Mouse (Mus musculus): ENCODE measurements at regions not wholly inside any gene's neighbourhood (a gene's known extent, or its start where the extent isn't known, plus 50 kb on each side); places are given as distances from the start of the nearest gene placed in this dataset.
"Not testable (repeated sequence)": the region's sequence is repeated elsewhere in the genome, so short reads cannot be mapped to it uniquely, and the experiment has no call there.

DNA sequence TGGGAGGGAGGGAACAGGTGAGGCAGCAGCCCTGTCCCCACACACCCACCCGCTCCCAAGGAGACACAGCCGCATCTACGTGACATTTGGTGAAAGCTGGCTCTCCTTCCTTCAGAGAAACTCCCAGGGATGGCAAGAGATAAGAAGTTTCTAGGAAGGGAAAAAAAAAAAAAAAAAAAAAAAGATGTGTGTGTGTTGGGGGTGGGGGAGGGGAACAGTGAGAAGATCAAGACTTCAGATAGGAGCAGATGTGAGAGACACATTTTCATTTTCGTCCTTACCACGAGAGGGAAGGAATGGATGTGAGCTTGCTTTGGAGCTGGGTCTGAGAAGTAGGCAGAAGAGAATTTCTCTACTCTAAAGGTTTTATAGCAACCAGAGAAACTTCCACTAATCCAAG, 91.4 kb downstream of the Cd24a start:
- 51% methylated on average over 5 of the region's 5 CpGs for WGBS

DNA sequence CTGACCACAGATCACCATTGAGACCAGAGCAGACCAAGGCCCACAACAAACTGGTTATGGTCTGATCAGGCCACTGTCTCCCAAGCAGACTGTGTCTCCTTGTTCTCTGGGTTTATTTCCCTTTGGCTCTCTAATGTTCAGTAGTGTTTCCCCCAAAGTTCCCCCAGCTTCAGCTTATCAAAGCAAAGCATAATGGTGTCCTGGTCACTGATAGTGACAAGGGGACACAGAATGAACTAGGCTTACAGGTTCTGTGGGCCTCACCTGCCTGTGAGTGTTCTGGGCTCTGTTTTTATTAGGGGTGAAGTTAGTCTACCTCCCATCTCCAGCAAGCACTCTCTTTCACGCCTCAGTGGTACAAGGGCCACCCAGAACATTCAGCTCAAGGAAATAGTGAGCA, 92.7 kb downstream of the Cd24a start:
- 91% methylated on average over 1 of the region's 1 CpGs for WGBS

More for the DNA sequence above, 91.4 kb downstream of the Cd24a start:
- Histone ChIP-seq H3K4me3 (ENCODE audit: low read length) (no peak overlapping the region), H3K9me3 (ENCODE audit: control insufficient read depth, low read length) (no peaks in the 10 kb centered on the region), H3K4me2 (ENCODE audit: low read depth, low read length) (no peak overlapping the region), H3K36me3 (ENCODE audit: control insufficient read depth, insufficient read depth, low read length) (no peaks in the 10 kb centered on the region), H3K27ac (ENCODE audit: low read length) (no peak overlapping the region), H3K9ac (ENCODE audit: low read length) (no peak overlapping the region), H3K27me3 (ENCODE audit: control insufficient read depth, insufficient read depth, low read depth, low read length) (no peaks in the 10 kb centered on the region), H3K4me1 (replicated peaks; ENCODE audit: control insufficient read depth, insufficient read depth, low read length) (peaks cover 15% of the 10 kb centered on the region)
- ATAC-seq (ENCODE audit: low read depth): no peak

DNA sequence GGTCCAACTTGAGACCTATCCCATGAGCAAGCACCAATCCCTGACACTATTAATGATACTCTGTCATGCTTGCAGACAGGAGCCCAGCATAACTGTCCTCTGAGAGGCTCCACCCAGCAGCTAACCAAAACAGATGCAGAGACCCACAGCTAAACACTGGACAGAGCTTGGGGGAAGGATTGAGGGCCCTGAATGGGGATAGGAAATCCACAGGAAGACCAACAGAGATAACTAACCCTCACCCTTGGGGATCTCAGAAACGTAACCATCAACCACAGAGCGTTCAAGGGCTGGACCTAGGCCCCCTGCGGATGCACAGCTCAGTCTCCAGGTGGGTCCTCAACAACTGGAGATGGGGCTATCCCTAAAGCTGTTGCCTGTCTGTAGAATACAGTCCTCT, 93.7 kb downstream of the Cd24a start:
- 79% methylated on average over 3 of the region's 3 CpGs for WGBS

More for the DNA sequence above, 92.7 kb downstream of the Cd24a start:
- no peaks in the 10 kb centered on the region for H3K36me3 ChIP-seq (ENCODE audit: control insufficient read depth, insufficient read depth, low read length)
- no peak for ATAC-seq (ENCODE audit: low read depth)
- H3K4me3 ChIP-seq (ENCODE audit: low read length): no peak overlapping the region
- H3K9me3 ChIP-seq (ENCODE audit: control insufficient read depth, low read length): no peaks in the 10 kb centered on the region
- no peak overlapping the region for H3K9ac ChIP-seq (ENCODE audit: low read length)
- H3K4me1 ChIP-seq (replicated peaks; ENCODE audit: control insufficient read depth, insufficient read depth, low read length): peaks cover 15% of the 10 kb centered on the region
- H3K4me2 ChIP-seq (ENCODE audit: low read depth, low read length): no peak overlapping the region
- no peaks in the 10 kb centered on the region for H3K27me3 ChIP-seq (ENCODE audit: control insufficient read depth, insufficient read depth, low read depth, low read length)
- no peak overlapping the region for H3K27ac ChIP-seq (ENCODE audit: low read length)

DNA sequence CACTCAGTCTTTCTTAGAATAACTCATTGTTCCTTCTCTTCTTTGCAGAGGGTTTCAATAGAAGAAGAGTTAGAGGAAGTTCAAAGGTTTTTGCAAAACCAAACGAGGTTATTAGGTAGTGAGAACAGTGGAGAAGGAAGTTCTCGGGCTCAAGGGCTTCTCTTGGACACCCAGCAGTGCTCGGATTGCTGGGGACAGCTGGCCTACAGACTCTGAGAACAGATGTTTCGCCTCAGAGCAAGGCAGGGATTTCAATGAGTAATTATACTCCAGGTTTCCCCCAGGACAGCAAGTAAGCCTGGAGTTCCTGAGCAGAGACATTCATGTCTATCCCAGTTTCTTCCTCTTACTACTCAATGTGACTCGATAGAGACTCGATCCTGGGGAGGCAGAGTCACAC, 94.4 kb downstream of the Cd24a start:
- no peak for ATAC-seq (ENCODE audit: low read depth)
- Histone ChIP-seq H3K9me3 (ENCODE audit: control insufficient read depth, low read length) (no peaks in the 10 kb centered on the region), H3K27ac (ENCODE audit: low read length) (no peak overlapping the region), H3K27me3 (ENCODE audit: control insufficient read depth, insufficient read depth, low read depth, low read length) (no peaks in the 10 kb centered on the region), H3K4me1 (replicated peaks; ENCODE audit: control insufficient read depth, insufficient read depth, low read length) (peaks cover 5% of the 10 kb centered on the region; the same call in 1 of the 2 replicates), H3K4me2 (ENCODE audit: low read depth, low read length) (no peak overlapping the region), H3K4me3 (ENCODE audit: low read length) (no peak overlapping the region), H3K36me3 (ENCODE audit: control insufficient read depth, insufficient read depth, low read length) (no peaks in the 10 kb centered on the region), H3K9ac (ENCODE audit: low read length) (no peak overlapping the region; the same call in 1 of the 2 replicates)
- 37% methylated on average over 6 of the region's 6 CpGs for WGBS

More for the DNA sequence above, 93.7 kb downstream of the Cd24a start:
- no peak for ATAC-seq (ENCODE audit: low read depth)
- H3K9me3 ChIP-seq (ENCODE audit: control insufficient read depth, low read length): no peaks in the 10 kb centered on the region
- H3K36me3 ChIP-seq (ENCODE audit: control insufficient read depth, insufficient read depth, low read length): no peaks in the 10 kb centered on the region
- H3K9ac ChIP-seq (ENCODE audit: low read length): no peak overlapping the region
- no peak overlapping the region for H3K27ac ChIP-seq (ENCODE audit: low read length)
- H3K4me3 ChIP-seq (ENCODE audit: low read length): no peak overlapping the region
- H3K4me2 ChIP-seq (ENCODE audit: low read depth, low read length): no peak overlapping the region
- peaks cover 10% of the 10 kb centered on the region for H3K4me1 ChIP-seq (replicated peaks; ENCODE audit: control insufficient read depth, insufficient read depth, low read length)
- no peaks in the 10 kb centered on the region for H3K27me3 ChIP-seq (ENCODE audit: control insufficient read depth, insufficient read depth, low read depth, low read length)

DNA sequence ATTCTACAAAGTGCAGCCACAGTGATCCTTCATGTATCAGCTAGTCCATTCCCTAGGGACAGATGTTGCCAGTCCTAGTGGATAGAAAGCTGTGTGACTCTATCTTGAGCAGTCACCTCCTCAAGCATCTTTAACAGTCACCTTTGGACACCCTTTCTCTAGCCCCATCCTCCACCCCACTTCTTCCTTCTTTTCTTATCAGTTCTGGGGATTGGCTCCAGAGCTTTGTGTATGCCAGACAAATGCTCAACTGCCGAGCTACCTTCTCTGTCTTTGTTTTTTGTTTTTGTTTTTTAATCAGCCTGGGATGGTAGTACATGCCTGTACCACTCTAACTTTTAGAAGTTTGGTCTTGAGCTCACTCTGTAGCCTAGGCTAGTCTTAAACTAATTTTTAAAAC, 96.7 kb downstream of the Cd24a start:
- no peak overlapping the region for H3K27ac ChIP-seq (ENCODE audit: low read length)
- no peak for ATAC-seq (ENCODE audit: low read depth)
- WGBS: 54% methylated on average over 1 of the region's 1 CpGs

GRCm38 (mm10) chr10:43675495-43675894, 97.4 kb downstream of the Cd24a start:
- H3K36me3 ChIP-seq (ENCODE audit: control insufficient read depth, insufficient read depth, low read length); H3K4me2 ChIP-seq (ENCODE audit: low read depth, low read length); H3K27me3 ChIP-seq (ENCODE audit: control insufficient read depth, insufficient read depth, low read depth, low read length); H3K9ac ChIP-seq (ENCODE audit: low read length); H3K4me1 ChIP-seq (replicated peaks; ENCODE audit: control insufficient read depth, insufficient read depth, low read length); H3K9me3 ChIP-seq (ENCODE audit: control insufficient read depth, low read length); H3K27ac ChIP-seq (ENCODE audit: low read length); ATAC-seq (ENCODE audit: low read depth); H3K4me3 ChIP-seq (ENCODE audit: low read length): not testable (repeated sequence)
- 63% methylated on average over 1 of the region's 1 CpGs for WGBS

More for the DNA sequence above, 96.7 kb downstream of the Cd24a start:
- Histone ChIP-seq H3K4me1 (replicated peaks; ENCODE audit: control insufficient read depth, insufficient read depth, low read length) (peaks cover 5% of the 10 kb centered on the region; the same call in 1 of the 2 replicates), H3K4me2 (ENCODE audit: low read depth, low read length) (no peak overlapping the region), H3K27me3 (ENCODE audit: control insufficient read depth, insufficient read depth, low read depth, low read length) (no peaks in the 10 kb centered on the region), H3K9me3 (ENCODE audit: control insufficient read depth, low read length) (no peaks in the 10 kb centered on the region), H3K4me3 (ENCODE audit: low read length) (no peak overlapping the region), H3K36me3 (ENCODE audit: control insufficient read depth, insufficient read depth, low read length) (no peaks in the 10 kb centered on the region), H3K9ac (ENCODE audit: low read length) (no peak overlapping the region)

GRCm38 (mm10) chr10:43676289-43676688, 98.2 kb downstream of the Cd24a start:
- ATAC-seq (ENCODE audit: low read depth): no peak
- Histone ChIP-seq H3K27ac (ENCODE audit: low read length) (no peak overlapping the region), H3K4me2 (ENCODE audit: low read depth, low read length) (no peak overlapping the region), H3K9me3 (ENCODE audit: control insufficient read depth, low read length) (no peaks in the 10 kb centered on the region), H3K9ac (ENCODE audit: low read length) (no peak overlapping the region), H3K27me3 (ENCODE audit: control insufficient read depth, insufficient read depth, low read depth, low read length) (no peaks in the 10 kb centered on the region), H3K36me3 (ENCODE audit: control insufficient read depth, insufficient read depth, low read length) (no peaks in the 10 kb centered on the region), H3K4me1 (replicated peaks; ENCODE audit: control insufficient read depth, insufficient read depth, low read length) (peaks cover 2% of the 10 kb centered on the region; the same call in 1 of the 2 replicates), H3K4me3 (ENCODE audit: low read length) (no peak overlapping the region)
- WGBS: 55% methylated on average over 5 of the region's 5 CpGs

- H3K36me3 ChIP-seq (ENCODE audit: control insufficient read depth, insufficient read depth, low read length): no peaks in the 10 kb centered on the region
- H3K4me3 ChIP-seq (ENCODE audit: low read length): no peak overlapping the region
- 0 out of 2 replicates have a peak overlapping the region, but pooled peaks have one; percentile 24 for H3K9ac ChIP-seq (ENCODE audit: low read length)
- no peaks in the 10 kb centered on the region for H3K9me3 ChIP-seq (ENCODE audit: control insufficient read depth, low read length)
- peak overlapping the region; percentile 31; the same call in 1 of the 2 replicates for H3K27ac ChIP-seq (ENCODE audit: low read length)
- no peak overlapping the region for H3K4me2 ChIP-seq (ENCODE audit: low read depth, low read length)
- WGBS: 39% methylated on average over 12 of the region's 12 CpGs
- peak; percentile 88 for ATAC-seq (ENCODE audit: low read depth)
- no peaks in the 10 kb centered on the region for H3K27me3 ChIP-seq (ENCODE audit: control insufficient read depth, insufficient read depth, low read depth, low read length)
- H3K4me1 ChIP-seq (replicated peaks; ENCODE audit: control insufficient read depth, insufficient read depth, low read length): peaks cover 7% of the 10 kb centered on the region
Observed at GRCm38 (mm10) chr10:43684247-43685033, 106.4 kb downstream of the Cd24a start.

DNA sequence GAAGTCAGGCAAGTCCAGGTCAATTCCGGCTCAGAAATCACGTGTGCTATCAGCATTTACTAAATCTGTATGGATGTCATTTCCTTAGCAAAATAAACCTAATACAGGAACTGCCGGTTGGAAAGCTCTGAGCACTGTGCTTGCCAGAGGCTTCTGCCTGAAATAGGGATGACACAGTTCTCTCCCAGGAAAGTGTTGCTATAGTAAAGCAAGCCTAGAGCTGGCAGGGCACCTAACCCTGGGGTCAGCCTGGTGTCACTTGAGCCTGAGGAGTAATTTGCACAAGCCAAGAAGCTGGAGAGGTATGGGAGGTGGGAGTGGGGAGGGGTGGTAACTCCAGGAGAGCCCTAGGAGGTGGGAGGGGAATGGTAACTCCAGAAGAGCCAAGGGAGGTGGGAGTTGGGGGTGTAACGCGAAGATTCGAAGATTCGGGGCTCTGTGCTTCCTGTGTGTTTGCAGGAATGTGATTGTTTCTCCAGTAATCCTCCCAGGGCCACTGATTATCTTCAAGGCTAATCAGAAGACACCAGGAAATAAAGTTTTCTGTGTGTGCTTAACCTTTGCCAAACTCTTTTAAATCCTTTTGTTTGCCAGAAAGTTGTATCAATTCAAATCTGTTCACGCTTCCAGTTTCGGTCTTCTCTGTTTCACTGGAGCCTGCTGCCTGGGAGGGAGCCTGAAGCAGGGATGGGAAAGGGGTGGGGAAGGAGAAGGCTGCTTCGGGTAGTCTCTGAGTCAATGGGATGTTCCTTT, 111.3 kb downstream of the Cd24a start:
- peak; percentile 27; the same call in 1 of the 2 replicates for ATAC-seq (ENCODE audit: low read depth)
- no peaks in the 10 kb centered on the region for H3K9me3 ChIP-seq (ENCODE audit: control insufficient read depth, low read length)
- H3K9ac ChIP-seq (ENCODE audit: low read length): peak overlapping the region; percentile 28; the same call in 1 of the 2 replicates
- no peaks in the 10 kb centered on the region for H3K27me3 ChIP-seq (ENCODE audit: control insufficient read depth, insufficient read depth, low read depth, low read length)
- WGBS: 6% methylated on average over 10 of the region's 10 CpGs
- no peak overlapping the region for H3K27ac ChIP-seq (ENCODE audit: low read length)
- no peak overlapping the region for H3K4me3 ChIP-seq (ENCODE audit: low read length)
- peaks cover 17% of the 10 kb centered on the region for H3K4me1 ChIP-seq (replicated peaks; ENCODE audit: control insufficient read depth, insufficient read depth, low read length)
- no peaks in the 10 kb centered on the region for H3K36me3 ChIP-seq (ENCODE audit: control insufficient read depth, insufficient read depth, low read length)
- H3K4me2 ChIP-seq (ENCODE audit: low read depth, low read length): peak overlapping the region; percentile 39
